Mouse (Mus musculus) right cerebral cortex, postnatal 14 days (tissue): Measurements from ENCODE around the gene Eef1akmt1.

ENCODE experiments used
- DNase-seq: peaks from one replicate; pipeline ENCODE4 v3.0.0; 2022

The Eef1akmt1 gene

GRCm38 (mm10) chr14:57546131-57546530 is 25.3 kb downstream of the Eef1akmt1 start:
- no peak for DNase-seq

DNA sequence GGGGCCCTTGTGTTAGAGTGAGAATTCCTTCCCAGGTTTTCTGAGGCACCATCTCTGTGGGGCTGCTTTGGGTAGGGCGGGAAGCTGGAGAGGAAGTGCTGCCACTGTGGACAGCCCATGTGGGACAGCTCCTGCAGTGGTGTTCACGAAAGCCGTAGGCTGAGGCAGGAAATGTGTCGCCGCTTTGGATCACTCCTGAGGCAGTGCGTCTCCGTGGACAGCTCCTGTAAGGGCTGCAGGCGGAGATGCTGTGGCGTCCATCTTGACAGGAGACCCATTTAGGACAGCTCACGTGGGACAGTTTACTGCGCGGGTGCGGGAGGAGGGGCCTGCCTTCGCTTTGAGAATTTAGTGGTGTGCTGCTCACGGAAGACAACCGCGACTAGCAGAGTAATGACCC is 25.9 kb downstream of the Eef1akmt1 start:
- no peak for DNase-seq

DNA sequence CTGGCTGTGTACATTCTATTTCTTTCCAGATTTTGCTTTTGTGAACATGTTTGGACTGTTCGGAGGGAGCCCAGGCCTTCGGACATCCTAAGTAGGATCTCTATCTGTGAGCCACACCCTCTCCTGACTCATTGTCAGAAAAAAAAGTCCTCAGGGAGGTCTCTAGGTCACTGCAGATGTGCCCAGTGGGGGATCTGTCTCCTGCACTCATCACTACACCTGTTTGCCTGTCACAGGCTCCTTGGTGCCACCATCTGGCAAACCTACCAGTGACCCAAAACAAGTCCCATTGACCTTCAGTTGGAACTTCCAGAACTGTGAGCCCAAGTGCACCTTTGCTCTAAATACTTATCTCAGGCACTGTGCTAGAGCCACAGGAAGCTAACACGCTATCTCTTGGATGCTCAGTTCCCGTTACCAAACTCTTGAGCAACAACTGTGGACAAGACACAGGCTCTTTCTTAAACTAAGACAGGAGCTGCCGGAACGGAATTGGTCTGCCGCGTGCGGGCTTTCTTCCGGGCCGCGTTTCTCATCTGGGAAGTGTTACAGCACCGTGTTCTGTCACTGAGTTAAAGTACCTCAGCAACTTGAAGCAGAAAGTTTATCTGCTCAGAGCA is 27.9 kb downstream of the Eef1akmt1 start:
- DNase-seq = no peak

DNA sequence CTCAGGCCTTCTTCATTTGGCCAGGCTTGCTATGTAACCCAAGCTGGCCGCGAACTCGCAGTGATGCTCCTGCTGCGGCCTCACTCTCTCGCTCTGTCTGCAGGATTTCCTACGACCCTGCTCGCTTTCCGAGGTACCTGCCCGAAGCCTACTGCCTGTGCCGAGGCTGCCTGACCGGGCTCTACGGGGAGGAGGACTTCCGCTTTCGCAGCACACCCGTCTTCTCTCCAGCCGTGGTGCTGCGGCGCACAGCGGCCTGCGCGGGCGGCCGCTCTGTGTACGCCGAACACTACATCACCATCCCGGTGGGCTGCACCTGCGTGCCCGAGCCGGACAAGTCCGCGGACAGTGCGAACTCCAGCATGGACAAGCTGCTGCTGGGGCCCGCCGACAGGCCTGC is 29.2 kb downstream of the Eef1akmt1 start:
- DNase-seq = no peak

DNA sequence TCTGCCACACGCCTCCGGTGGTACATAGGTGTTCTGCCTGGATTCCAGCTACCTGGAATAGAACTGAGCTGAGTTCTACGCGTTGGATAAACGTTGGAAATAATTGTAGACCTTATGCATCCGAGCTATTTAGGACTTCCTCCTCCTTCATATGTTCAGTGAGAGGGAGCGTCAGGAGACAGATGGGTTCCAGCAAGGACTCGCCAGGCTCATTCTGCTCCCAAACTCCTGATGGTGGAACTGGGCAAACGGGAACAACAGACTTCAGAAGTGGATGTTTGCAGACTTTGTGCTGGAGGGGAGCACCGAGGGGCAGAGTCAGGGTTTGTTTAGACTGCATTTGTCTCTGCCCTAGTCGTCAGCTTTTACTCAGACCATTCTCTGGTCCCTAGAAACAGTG is 30.7 kb downstream of the Eef1akmt1 start:
- DNase-seq = no peak

DNA sequence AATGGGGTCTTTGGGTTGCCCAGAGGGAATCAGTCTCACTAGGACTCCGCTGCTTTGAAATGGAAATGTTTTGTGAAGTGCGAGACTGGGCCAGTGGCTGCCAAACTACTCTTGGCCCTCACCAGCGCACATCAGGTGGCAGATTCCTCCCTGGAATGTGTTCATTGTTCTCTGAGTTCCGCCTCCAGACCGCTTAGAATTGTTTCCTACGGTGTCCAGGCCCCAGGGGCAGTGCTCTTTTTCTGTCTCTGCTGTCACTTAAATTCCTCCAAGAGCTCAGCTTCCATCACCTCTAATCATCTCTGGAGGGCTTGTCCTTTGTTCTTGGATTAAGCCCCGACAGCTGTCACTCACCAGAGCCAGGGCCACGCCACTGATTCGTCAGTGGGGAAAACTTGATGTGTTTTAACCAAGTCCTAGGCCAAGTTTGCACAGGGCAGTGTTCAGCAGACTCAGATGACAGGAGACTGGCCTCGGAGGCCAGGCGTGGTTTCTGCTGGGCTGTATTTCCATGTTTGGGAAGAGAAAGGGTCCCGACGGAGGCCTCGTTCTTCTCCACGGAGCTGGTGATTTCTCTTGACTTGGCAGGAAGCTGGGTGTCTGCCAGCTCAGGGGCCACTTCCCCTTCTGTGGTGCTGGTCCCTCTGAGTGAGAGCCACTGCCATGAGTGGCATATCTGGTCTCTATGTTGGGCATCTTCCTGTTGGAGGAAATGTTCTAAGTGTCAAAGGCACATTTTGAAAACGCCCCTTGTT is 34.0 kb downstream of the Eef1akmt1 start:
- DNase-seq = no peak

DNA sequence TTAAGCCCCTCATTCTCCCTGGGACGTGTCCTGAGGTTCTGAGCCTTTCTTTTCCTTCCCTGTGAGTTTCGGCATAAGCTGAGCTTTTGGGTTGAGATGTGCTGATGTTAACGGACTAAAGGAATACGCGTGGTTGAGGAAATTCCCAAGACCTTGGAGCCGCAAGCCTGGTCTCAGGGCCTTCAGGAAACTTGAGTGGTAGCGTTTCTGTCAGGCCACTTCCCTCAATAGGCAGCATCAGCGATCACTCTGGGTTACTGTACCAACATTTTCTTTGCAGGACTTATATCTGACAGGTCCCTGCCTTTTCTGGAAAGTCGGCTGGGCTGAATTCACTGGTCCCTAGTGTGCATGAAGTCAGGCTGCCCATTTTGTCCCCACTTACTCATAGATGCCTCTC is 34.6 kb downstream of the Eef1akmt1 start:
- no peak for DNase-seq

DNA sequence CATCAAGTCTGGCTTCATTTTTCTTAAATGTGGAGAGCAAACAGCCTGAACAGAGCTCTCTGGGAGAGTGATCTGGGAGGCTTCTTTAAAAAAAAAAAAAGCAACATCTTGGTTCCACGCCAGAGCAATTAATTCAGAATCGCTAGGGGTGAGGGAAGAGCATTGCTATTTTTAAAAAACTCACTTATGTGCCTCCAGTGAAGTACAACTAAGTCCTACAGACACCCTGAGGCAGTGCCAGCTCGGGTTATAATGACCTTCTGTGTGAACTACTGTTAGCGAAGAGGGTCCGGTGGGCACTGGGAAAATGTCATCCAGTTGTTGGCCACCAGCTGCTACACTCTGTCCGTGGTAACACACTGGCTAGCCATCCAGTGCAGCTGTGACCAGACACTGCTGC is 35.8 kb downstream of the Eef1akmt1 start:
- DNase-seq = no peak

DNA sequence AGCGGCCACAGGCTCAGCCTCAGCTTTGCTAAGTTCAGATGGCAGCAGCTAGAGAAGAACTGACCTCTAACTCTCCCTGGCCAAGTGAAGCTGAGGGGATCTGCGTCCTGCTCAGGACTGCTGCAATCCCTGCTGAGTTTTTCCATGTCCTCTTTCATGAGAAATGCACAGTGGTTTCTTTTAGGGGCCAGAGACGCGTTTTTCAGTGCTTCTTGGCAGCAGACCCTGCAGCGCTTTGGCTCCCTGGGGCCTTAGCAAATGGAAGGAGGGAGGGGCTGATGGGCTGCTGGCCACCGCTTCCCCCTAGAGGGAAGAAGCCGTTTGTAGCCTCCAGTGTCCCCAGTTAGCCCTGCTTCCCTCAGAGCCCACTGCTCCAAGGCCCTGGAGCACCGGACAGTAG is 36.5 kb downstream of the Eef1akmt1 start:
- DNase-seq = peak; percentile 38

DNA sequence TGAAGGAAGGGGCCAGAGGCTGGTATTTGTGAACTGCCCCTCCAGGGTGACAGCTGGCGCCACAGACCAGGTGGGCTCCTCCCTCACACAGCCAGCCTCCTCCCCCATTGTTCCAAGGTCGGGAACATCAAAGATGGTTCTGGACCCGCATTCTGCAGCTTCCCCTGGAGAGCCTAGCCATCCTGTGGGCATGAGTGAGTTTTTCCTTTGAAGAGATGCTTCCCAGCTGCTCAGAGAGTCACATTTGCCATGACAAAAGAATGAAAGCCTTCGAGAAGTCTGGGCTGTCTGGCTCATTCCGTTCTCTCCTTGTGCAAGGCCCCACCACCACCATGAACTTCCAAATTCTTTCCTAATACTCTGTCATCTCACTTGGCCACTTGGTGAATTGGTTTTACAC is 37.1 kb downstream of the Eef1akmt1 start:
- DNase-seq = no peak

- no peak for DNase-seq
Observed at GRCm38 (mm10) chr14:57533841-57534240, 37.6 kb downstream of the Eef1akmt1 start.

DNA sequence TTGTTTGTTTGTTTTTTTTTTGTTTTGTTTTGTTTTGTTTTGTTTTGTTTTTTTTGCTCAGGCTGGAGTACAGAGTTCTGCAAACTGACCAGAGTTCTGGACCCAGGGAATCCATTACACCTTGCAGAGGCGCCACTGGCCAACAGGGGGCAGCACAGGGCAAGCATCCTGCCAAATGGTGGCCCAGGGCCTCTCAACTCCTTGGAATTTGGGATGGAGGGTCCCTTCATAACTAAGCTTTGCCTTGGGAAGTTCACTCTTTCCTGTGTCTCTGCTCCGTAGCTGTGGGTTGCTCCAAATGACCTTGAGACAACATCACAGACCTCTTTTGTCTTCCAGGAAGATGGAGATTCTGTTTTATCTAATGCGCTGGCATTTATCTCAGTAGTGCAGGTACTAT is 38.2 kb downstream of the Eef1akmt1 start:
- DNase-seq = peak; percentile 62

- DNase-seq = no peak
Observed at GRCm38 (mm10) chr14:57532577-57532976, 38.8 kb downstream of the Eef1akmt1 start.

DNA sequence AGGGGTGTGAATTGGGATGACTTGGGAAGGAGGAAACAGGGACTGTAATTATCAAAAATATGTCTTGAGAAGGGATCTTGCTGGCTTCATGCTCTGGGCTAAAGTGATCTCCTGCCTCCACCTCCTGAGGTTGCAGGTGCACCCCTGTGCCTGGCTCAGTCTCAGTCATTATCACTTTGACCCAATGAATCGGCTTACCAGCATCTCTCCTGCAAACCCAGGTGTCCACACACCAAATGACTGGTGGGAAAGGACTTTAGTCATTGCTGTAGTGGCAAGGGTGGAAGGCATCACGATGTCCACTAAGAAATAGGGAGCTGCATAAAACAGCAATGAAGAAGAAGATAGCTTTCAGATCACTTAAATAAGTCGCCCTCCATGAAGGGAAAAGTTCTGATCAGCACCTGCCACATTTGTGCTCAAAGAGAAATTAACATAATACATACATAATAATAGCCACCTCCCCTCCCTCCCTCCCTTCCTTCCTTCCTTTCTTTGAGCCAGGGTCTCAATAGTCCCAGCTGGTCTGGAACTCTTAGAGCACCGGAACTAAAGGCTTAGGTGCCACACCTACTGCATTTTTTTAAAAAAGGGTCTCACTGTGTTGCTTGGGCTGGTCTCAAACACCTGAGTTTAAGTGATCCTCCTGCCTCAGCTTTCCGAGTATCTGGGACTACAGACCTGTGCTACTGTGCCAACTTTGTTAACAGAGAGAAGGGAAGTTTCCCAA is 41.5 kb downstream of the Eef1akmt1 start:
- no peak for DNase-seq

GRCm38 (mm10) chr14:57529086-57529785 is 42.2 kb downstream of the Eef1akmt1 start:
- DNase-seq = peak; percentile 48

DNA sequence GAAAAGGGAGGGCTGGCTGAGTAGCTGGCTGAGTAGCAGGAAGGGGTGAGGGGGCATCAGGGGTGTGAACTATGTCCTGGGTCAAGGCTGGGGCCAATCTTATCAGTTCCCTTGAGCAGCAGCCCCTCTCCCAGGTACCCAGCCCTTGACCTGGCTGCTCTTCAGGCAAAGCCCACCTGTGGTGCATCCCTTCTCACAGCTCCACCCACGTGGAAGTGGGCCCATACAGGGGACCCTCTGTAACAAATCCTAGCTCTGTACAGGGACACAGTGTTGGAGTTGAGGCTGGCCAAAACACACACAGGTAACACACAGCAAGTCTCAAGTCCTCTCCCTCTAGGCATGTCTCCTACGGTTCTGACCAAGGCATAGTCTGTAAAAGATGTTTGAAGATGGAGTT is 43.8 kb downstream of the Eef1akmt1 start:
- no peak for DNase-seq

GRCm38 (mm10) chr14:57527122-57527521 is 44.3 kb downstream of the Eef1akmt1 start:
- DNase-seq = no peak

DNA sequence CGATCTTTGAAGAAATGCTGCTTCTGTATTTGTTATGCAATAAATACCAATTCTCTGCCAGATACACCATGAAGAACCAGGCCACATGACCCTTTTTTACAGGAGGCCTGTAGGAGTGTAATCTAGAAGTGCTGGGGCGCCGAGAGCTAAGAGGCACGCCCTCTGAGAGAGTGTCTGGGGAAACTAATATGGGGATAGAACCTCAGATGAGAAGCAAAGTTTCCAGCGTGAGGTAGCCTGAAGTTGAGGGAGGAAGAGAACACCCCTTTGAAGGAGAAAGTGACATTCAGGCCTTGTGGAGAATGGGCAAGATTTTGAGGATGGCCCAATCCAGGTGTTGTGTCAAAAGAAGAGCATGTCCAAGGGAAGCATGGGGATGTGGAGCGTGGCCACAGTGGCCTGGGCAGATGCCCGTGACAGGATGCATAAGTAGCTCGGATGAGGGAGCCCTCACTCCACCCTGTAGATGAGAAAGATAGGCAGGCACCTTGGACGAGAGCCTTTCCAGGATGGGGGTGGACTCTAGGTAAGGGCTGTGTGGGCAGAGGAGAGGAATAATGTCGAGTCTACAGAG is 45.3 kb downstream of the Eef1akmt1 start:
- DNase-seq = no peak

GRCm38 (mm10) chr14:57525388-57526049 is 45.9 kb downstream of the Eef1akmt1 start:
- peak; percentile 75 for DNase-seq

DNA sequence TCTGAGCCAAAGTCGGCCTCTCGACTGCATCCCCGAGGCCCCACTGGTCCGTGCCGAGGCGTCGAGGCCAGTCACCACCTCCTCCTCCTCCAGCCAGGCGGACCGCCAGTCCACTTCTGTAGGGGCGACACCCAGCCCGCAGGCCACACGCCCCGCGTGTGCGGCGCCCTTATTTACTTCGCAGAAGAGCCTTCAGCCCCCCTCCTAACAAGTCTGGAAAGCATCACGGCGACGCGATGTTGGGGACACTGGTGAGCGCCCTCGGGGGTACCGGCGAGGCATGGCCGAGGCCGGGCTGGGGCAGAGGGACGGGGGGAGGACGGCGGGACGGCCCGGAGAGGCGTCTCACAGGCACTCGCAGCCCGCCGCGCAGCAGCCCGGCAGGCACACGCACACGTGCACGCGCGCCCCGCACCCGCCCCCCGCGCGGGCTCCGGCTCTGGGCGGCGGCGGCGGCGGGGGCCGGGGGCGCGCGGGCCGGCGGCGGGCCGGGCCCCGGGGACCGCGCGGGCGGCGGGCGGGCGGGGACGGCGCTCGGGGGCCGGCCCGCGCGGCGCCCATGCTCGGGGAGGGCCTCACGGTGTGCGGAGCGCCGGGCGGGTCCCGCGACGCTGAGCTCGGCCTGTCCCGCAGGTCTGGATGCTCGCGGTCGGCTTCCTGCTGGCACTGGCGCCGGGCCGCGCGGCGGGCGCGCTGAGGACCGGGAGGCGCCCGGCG is 46.6 kb downstream of the Eef1akmt1 start, which contains the start of gene Il17d:
Gene Il17d, plus strand, starts transcription at position 107 of the 717 bp plus-strand sequence.
- peak; percentile 46 for DNase-seq

- DNase-seq = no peak
Observed at GRCm38 (mm10) chr14:57523762-57524161, 47.6 kb downstream of the Eef1akmt1 start.

DNA sequence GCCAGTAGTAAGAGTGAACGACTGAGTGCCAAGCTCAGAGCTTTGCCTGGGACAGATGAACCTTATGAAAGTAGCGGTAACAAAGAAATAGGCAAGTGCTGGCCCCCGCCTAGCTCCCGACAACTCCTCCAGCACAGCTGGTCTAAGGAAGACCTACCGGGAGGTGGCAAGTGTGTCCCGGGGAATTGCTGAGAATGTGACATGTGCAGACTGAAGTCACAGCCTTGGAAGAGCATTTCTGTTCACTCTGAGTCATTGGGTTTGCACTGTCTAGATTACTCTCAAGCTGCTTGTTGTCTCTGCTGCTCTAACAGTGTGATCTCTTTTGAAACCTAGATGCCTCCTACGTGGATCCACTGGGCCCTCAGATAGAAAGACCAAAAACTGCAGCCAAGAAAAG is 54.4 kb downstream of the Eef1akmt1 start:
- DNase-seq = no peak
